Mouse (Mus musculus) liver, adult 2 months (tissue): ENCODE data around the gene Upf1. TPM values are rescaled to one million over a fixed set of nuclear protein-coding genes. Genes with fewer than 3 reads are reported as not detected.

Source experiments
- DNase-seq: peaks from one replicate; pipeline ENCODE4 v3.0.0-alpha.2; 2011; ENCODE audit warnings: low read depth, low spot score; ENCODE audit errors: extremely low read depth
- H3K27ac ChIP-seq: fragments of 200-500 bp; replicated peaks from 2 replicates; pipeline ENCODE4 v1.5.1; 2012; ENCODE audit warnings: low read depth, mild to moderate bottlenecking, control low read depth, inconsistent platforms, low read length; ENCODE audit not compliant: insufficient read depth
- H3K27me3 ChIP-seq: fragments of 200-500 bp; 2 replicates; pipeline ENCODE4 v1.6.1; 2012; ENCODE audit warnings: mild to moderate bottlenecking, moderate library complexity, low read length, inconsistent platforms; ENCODE audit not compliant: control insufficient read depth, insufficient read depth
- H3K36me3 ChIP-seq: fragments of 200-500 bp; 2 replicates; pipeline ENCODE4 v1.6.1; 2012; ENCODE audit warnings: low read length, inconsistent platforms; ENCODE audit not compliant: control insufficient read depth, insufficient read depth
- H3K4me1 ChIP-seq: fragments of 200-500 bp; 2 replicates; pipeline ENCODE4 v1.6.1; 2011; ENCODE audit warnings: low read length; ENCODE audit not compliant: control insufficient read depth, insufficient read depth
- H3K4me3 ChIP-seq: fragments of 200-500 bp; 2 replicates; pipeline ENCODE4 v1.5.1; 2011; ENCODE audit warnings: low read depth, mild to moderate bottlenecking, control low read depth, low read length, moderate library complexity; ENCODE audit not compliant: insufficient read depth
- H3K79me2 ChIP-seq: fragments of 200-500 bp; 2 replicates; pipeline ENCODE4 v1.6.1; 2012; ENCODE audit warnings: inconsistent platforms, mild to moderate bottlenecking, low read length, moderate library complexity; ENCODE audit not compliant: control insufficient read depth, insufficient read depth
- H3K9ac ChIP-seq: fragments of 200-500 bp; 2 replicates; pipeline ENCODE4 v1.6.1; 2012; ENCODE audit warnings: low read depth, mild to moderate bottlenecking, control low read depth, inconsistent platforms, low read length
- CTCF ChIP-seq: fragments of 200-500 bp; IDR thresholded peaks from 2 replicates; pipeline ENCODE4 v1.5.1; 2011; ENCODE audit warnings: low read depth, low read length, control low read depth
- POLR2A ChIP-seq: fragments of 200-500 bp; IDR thresholded peaks from 2 replicates; pipeline ENCODE4 v1.6.1; 2011; ENCODE audit warnings: low read length, control low read depth; ENCODE audit not compliant: insufficient read depth; ENCODE audit errors: extremely low read depth
- WGBS: fragments of 180-500 bp; shearing (Covaris S2); methylation state at CpG from one replicate; pipeline ENCODE4 v1.1.7; 2018; 5-methylcytosine and 5-hydroxymethylcytosine counted together
- polyA plus RNA-seq: library from polyadenylated mRNA; depleted of rRNA; stranded (reverse); fragments of >200 nt; gene quantifications from 2 replicates; pipeline ENCODE4 v1.2.3, GENCODE M21; 2012
- total RNA-seq: library from RNA; depleted of rRNA; stranded (reverse); fragments of >200 nt; gene quantifications from 2 replicates; pipeline ENCODE4 v1.2.3, GENCODE M21; 2014

The Upf1 gene
- total and polyA plus RNA-seq, 2 experiments: 19.0 to 22.3 TPM

DNA sequence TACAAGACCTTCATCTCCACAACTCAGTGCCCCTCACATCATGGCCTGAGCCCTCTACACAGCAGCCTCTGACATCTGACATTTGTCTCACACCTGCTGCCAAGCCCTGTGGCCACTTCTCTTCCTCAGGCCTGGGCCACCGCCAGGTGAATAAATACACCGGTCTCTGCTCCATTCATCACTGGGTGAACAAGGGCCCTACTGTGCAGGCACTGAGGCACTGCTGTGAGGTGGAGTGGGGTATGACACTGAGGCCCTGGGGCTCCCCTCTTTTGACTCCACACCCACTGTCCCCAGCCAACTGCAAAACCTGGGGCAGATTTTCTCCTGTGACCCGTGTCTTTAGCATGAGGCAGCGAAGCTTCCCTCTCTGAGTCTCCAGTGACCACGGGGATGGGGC is 13.5 kb upstream of the Upf1 start:
- TF ChIP-seq CTCF: no peak
- TF ChIP-seq POLR2A: no peak
- Histone ChIP-seq H3K4me1 (peaks cover 6% of the 10 kb centered on the region; the same call in 1 of the 2 replicates), H3K27me3 (no peaks in the 10 kb centered on the region), H3K27ac (no peak overlapping the region), H3K79me2 (no peaks in the 10 kb centered on the region), H3K9ac (no peak overlapping the region), H3K36me3 (no peaks in the 10 kb centered on the region), H3K4me3 (no peak overlapping the region)
- DNase-seq: no peak
- WGBS: 61% methylated on average over 5 of the region's 5 CpGs

- DNase-seq: peak; percentile 93
- H3K36me3 ChIP-seq: no peaks in the 10 kb centered on the region
- H3K79me2 ChIP-seq: no peaks in the 10 kb centered on the region
- H3K4me3 ChIP-seq: no peak overlapping the region
- H3K9ac ChIP-seq: no peak overlapping the region
- H3K27ac ChIP-seq: peak overlapping the region; percentile 78
- WGBS: 9% methylated on average over 5 of the region's 5 CpGs
- no peak for TF ChIP-seq CTCF
- no peak for TF ChIP-seq POLR2A
- peaks cover 6% of the 10 kb centered on the region; the same call in 1 of the 2 replicates for H3K4me1 ChIP-seq
- H3K27me3 ChIP-seq: no peaks in the 10 kb centered on the region
Observed at GRCm38 (mm10) chr8:70364066-70364465, 11.0 kb upstream of the Upf1 start.

DNA sequence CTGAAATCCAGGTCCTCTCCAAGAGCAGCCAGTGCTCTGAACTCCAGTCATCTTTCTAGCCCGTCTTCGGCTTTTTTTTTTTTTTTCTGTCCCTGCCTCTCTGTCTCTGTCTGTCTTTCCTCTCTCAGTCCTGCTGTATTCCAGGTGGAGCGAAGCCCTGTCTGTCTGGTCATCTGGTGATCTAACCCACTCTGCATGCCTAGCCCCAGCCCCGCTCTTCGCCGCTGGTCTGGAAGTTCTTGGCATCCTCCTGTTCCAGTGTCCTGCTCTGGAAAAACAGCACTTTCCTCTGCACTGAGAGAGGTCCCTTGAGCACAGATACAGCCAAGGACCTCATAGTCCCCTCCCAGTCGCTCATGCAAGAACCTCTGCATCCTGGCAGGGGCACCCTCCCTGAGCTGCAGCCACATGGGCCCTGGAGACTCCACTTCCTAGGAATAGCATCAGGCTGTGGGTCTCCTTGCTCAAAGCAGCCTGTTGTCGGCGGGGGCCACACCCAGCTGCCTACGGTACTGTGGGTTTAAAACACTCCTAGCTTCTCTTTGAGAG is 8.5 kb upstream of the Upf1 start:
- no peak for DNase-seq
- H3K36me3 ChIP-seq: no peaks in the 10 kb centered on the region
- no peaks in the 10 kb centered on the region for H3K79me2 ChIP-seq
- no peak overlapping the region for H3K4me3 ChIP-seq
- H3K4me1 ChIP-seq: peaks cover 6% of the 10 kb centered on the region; the same call in 1 of the 2 replicates
- WGBS: 94% methylated on average over 10 of the region's 10 CpGs
- no peaks in the 10 kb centered on the region for H3K27me3 ChIP-seq
- H3K9ac ChIP-seq: no peak overlapping the region
- no peak overlapping the region for H3K27ac ChIP-seq
- TF ChIP-seq POLR2A (no peak), CTCF (no peak)

DNA sequence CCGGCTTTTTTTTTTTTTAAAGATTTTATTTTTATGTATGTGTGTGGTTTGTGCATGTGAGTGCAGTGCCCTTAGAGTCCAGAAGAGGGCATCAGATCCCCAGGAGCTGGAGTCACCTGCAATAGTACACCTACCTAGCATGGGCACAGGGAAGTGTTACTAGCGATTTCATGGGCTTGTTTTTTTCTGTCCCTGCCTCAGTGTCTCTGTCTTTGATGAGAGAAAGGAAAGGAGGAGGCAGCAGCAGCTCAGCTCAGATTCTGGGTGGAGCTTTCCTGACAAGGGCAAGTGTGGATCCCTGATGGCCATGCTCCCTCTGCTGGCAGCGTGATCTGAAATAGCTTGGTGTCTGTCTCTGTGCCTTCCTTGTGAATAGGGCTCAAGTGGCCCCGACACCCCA is 7.7 kb upstream of the Upf1 start:
- no peak overlapping the region for H3K27ac ChIP-seq
- no peaks in the 10 kb centered on the region for H3K27me3 ChIP-seq
- H3K9ac ChIP-seq: no peak overlapping the region
- no peak overlapping the region for H3K4me3 ChIP-seq
- WGBS: 80% methylated on average over 4 of the region's 4 CpGs
- TF ChIP-seq CTCF: peak; percentile 55
- TF ChIP-seq POLR2A: no peak
- no peaks in the 10 kb centered on the region for H3K36me3 ChIP-seq
- H3K4me1 ChIP-seq: peaks cover 6% of the 10 kb centered on the region; the same call in 1 of the 2 replicates
- no peaks in the 10 kb centered on the region for H3K79me2 ChIP-seq
- no peak for DNase-seq

DNA sequence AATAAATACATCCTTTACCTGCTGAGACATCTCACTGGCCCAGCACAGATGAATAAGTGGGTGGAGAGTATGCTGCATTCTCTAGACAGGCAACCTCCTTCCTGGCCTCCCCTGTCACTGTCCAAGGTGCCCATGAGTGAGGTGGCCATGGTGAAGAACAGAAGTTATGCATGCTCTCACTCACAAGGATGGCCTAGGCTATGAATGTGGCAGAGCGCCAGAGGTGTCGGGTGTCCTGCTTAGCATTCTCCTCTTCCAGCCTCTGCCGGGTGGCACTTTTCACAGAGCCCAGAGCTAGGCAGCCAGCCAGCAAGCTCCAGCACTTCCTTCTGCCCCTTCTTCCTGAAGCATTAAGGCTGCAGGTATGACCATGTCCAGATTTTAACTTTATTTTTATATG is 6.3 kb upstream of the Upf1 start:
- H3K9ac ChIP-seq: no peak overlapping the region
- H3K4me1 ChIP-seq: peaks cover 4% of the 10 kb centered on the region; the same call in 1 of the 2 replicates
- 56% methylated on average over 3 of the region's 3 CpGs for WGBS
- H3K4me3 ChIP-seq: no peak overlapping the region
- no peaks in the 10 kb centered on the region for H3K79me2 ChIP-seq
- H3K36me3 ChIP-seq: no peaks in the 10 kb centered on the region
- no peaks in the 10 kb centered on the region for H3K27me3 ChIP-seq
- H3K27ac ChIP-seq: no peak overlapping the region
- TF ChIP-seq POLR2A: no peak
- no peak for TF ChIP-seq CTCF
- DNase-seq: no peak

DNA sequence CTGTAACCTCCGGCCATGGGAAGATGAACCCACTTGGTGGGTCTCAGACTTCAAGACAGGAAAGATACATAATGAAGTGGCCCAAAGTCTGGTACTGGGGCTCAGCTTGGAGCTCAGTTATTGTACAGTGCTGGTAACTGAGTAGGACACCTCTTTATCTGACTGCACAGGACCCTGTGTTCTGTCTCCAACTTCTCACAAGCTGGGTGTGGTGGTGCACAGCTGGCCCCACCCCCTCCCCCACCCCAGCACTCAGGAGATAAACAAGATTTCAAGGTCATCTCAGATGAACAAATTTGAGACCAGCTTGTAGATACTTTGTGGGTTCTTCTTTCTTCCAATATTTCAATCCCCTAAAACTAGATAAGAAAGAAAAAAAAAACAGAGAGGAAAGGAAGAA is 3.0 kb upstream of the Upf1 start:
- no peaks in the 10 kb centered on the region for H3K27me3 ChIP-seq
- TF ChIP-seq POLR2A: no peak
- no peak for TF ChIP-seq CTCF
- H3K9ac ChIP-seq: no peak overlapping the region
- no peaks in the 10 kb centered on the region for H3K36me3 ChIP-seq
- H3K4me3 ChIP-seq: no peak overlapping the region
- no peak overlapping the region for H3K27ac ChIP-seq
- H3K79me2 ChIP-seq: peaks cover 20% of the 10 kb centered on the region; the same call in 1 of the 2 replicates
- no peak for DNase-seq
- H3K4me1 ChIP-seq: peaks cover 12% of the 10 kb centered on the region
- WGBS: 94% methylated on average over 1 of the region's 1 CpGs
